Mouse (Mus musculus): ENCODE measurements around the gene Trmt5.

Gene Trmt5

GRCm38 (mm10) chr12:73286287-73287092 is at the start of gene Trmt5, which contains the start of gene Slc38a6:
TSS of gene Trmt5 (minus strand) at chr12:73286710.
TSS of gene Slc38a6 (plus strand) at chr12:73286779.
- DNase-seq (ENCODE audit: low spot score in 2 of 2), result peak; percentile 88

- DNase-seq (ENCODE audit: low spot score in 2 of 2), result no peak
These were observed 47.6 kb upstream of the Trmt5 start for GRCm38 (mm10) chr12:73334051-73334551.

DNA sequence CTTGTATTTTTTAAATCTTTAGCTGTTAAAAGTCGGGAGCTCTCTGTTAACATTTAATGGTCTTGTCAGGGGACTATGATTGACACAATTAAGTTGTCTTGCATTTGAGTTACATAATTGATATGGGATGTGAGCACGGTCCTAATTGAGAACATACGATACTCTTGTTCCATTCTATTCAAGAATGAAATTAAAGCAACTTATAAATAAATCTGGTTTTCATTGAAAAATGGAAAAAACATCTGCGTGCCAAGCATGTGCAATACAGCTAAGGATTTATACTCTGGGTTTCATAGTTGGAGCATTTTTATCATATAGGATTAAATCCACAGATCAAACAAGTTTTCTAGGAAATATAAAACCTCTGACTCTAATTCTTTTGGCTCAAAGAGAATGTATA is 46.2 kb upstream of the Trmt5 start:
- DNase-seq (ENCODE audit: low spot score in 2 of 2), result no peak

DNA sequence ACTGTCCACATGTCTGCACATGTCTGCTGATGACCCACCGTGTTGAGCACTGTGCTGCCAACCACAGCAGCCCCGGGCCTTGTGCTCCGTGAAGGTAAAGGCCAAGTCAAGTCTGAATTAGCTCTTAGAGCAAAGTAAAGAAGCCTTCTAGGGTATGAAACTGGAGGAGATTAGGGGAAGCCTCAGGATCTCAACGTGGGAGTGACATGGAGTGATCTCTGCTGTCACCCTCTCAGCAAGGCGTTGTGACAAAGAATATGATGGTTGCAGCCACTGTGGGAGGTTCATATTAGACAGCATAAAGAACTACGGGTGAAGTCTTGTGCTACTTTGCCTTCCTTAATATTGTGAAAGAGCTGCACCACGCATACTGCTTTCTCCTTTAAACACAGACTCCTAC is 43.7 kb upstream of the Trmt5 start:
- no peak for DNase-seq (ENCODE audit: low spot score in 2 of 2)

DNA sequence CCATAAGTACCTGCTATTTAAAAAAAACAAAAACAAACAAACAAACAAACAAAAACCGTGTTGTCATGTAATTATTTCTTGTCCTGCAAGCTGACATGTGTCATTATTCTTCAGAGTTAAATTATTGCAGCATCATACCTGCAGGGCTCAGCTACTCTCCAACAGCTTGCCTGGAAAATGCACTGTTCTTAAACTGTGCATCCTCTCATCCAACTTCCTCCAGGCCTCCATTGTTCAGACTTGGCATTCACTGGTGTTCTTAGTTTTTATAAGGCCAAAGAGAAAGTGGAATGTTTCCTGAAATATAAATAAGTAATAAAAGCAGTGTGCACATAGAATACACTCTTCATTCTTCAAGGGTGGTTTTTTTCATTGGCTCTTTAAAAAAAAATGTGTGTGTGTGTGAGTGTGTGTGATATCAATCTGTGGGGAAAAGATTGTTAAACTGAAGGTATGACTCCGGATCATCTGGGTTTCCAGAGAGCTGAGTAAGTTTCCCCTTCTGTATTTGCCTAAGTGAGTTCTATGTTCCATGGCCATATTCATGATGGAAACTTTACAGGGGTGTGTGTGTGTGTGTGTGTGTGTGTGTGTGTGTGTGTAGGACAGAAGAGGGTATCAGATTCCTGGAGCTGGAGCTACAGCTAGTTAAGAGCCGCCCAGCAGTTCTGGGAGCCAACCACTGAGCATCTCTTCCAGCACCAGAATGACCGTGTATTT is 42.1 kb upstream of the Trmt5 start:
- DNase-seq (ENCODE audit: low spot score in 2 of 2), result no peak

DNA sequence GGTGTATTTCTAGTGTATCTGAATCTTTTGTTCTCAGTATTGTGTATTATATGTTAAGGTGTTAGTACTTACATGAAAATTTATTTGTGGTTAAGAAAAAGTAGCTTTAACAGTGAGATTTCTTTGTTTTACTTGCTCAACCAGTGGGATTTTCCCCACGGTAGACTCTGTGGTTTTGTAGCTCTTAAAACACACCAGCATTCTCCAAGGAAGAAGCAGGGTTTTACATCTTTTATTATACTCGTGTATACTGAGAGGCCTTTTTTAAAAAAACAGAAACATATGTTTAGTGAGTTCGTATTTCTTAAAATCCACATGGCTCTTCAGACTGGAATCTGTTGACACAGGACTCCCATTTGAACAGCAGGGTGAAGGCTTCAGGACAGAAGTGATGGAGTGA is 40.9 kb upstream of the Trmt5 start:
- no peak for DNase-seq (ENCODE audit: low spot score in 2 of 2)

GRCm38 (mm10) chr12:73325617-73326016 is 39.1 kb upstream of the Trmt5 start:
- no peak for DNase-seq (ENCODE audit: low spot score in 2 of 2)

- no peak for DNase-seq (ENCODE audit: low spot score in 2 of 2)
These were observed 38.7 kb upstream of the Trmt5 start for GRCm38 (mm10) chr12:73325181-73325580.

DNA sequence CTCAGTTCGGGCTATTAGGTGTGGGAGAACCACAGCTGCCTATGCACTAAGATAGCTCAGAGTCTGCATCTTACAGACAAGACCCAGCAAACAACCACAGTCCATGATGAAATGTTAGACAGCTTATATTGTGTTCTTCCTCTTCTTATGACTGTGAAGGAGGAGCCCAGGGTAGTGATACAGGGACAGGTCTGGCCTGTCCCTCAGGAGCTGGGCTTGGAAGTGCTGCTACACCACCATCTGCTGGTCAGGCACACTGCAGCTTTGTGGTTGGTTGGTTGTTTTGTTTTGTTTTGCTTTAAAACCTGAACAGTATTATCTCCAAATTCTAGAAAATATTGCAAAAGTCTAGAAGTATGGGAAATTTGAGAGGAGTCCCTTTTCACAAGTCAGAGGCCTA is 38.2 kb upstream of the Trmt5 start:
- DNase-seq (ENCODE audit: low spot score in 2 of 2), result no peak

DNA sequence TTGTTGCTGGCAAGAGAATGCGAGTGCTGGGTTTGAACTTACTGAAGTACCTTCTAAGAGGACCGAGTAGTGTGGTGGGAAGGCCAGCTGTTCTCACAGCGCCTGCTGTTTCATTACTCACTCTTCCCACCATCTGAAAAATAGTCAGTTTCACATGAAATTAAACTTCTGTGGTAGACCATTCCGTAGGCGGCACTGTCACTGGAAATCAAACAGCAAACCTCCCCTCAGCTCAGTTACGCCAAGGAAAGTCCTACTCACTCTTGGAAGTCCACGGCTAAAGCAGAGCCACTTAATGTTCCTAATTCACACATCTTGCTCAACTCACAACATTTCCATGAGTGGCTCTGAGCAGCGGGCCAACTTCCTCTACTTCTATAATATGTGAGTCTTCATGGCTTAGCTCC is 37.7 kb upstream of the Trmt5 start:
- no peak for DNase-seq (ENCODE audit: low spot score in 2 of 2)

DNA sequence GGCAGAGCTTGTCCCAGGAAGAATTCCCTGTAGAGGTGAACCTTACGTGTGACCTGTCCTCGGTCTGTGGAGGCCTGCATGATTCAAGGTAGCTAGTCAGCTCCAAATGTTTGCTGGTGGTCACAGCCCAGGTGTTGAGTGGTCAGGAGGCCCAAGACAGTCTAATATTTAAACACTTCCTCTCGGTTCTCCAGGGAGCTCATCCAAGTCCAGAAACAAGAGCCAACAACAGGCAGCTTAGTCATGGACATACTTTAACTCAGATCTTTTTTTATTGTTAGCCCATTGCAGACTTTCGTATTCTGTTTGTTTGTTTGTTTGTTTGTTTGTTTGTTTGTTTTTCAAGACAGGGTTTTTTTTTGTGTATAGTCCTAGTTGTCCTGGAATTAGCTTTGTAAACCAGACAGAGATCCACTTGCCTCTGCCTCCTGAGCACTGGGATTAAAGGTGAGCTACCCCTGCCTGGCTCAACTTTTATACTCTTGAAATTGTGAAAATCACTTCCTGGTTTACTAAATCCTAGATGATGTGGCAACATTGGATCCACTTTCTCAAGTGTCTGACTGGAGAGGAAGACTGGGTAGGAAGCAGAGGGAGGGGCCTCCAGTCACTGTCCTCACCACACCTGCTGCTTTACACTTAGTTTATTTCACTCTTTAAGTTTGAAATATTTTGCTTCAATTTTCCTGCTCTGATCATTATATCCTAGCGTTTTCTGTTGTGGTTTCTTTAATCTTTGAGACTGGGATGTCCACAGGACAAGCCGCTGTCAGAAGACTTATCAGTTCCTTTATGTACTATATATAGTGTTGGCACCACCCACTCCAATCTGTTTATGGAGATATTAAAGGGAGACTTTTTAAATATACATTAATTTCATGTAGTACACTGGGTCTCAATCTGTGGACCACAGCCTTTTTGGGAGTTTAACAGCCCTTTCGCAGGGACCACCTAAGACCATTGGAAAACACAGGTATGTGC is 31.5 kb upstream of the Trmt5 start:
- no peak for DNase-seq (ENCODE audit: low spot score in 2 of 2)

GRCm38 (mm10) chr12:73308711-73309110 is 22.2 kb upstream of the Trmt5 start:
- no peak for DNase-seq (ENCODE audit: low spot score in 2 of 2)

DNA sequence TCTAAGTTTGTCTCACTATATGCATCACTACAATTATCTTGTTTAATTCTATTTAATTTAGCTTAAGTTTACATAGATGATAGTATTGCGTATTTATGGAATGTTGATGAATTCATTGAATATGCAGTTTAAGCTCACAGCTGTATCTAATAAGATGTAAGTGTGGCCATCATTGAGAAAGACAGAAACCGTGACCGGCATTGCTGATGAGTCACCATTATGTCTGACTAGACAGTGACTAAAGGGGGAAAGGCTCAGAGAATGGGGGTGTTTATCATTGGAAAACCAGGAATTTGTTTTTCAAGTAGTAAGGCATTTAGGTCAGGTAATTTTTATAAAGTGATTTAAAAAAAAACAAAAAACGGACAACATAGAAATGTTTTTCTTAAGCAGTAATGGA is 21.2 kb upstream of the Trmt5 start:
- DNase-seq (ENCODE audit: low spot score in 2 of 2), result no peak

DNA sequence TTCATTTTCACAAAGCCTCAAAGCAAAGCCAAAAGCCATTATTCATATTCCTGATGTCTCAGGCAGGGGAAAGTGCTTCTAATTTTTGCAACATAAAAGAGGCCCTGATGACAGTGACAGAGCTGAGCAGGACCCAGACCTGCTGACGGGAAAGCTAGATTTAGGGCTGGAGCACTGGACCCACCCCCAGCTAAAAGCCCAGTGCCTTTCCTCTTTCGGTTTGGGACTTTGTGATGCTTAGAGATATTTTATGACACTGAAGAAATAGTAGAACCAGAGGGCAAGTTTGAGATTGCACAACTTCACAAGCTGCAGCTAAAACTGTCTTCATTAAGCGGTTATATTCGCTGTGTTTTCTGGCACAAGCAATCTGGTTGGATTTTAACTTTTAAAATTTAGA is 18.1 kb upstream of the Trmt5 start:
- DNase-seq (ENCODE audit: low spot score in 2 of 2), result no peak

DNA sequence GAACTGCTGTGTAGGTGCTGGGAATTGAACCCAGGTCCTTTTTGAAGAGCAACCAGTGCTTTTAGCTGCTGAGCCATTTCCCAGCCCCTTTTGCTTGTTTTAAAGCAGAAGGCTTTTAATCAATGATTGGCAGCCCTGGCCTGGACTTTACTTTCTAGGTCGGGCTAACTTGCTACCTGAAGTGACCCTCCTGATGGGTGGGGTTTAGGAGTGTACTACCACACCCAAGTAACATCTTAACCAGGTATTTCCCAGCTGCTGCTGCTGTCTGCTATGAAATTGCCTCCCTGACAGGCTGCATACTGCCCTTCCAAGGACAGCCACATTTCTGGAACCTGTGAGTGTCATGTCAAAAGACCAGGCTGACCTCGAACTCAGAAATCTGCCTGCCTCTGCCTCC is 14.0 kb upstream of the Trmt5 start:
- no peak for DNase-seq (ENCODE audit: low spot score in 2 of 2)

- no peak for DNase-seq (ENCODE audit: low spot score in 2 of 2)
These were observed 12.1 kb upstream of the Trmt5 start for GRCm38 (mm10) chr12:73298621-73299020.

- no peak for DNase-seq (ENCODE audit: low spot score in 2 of 2)
These were observed 9.1 kb upstream of the Trmt5 start for GRCm38 (mm10) chr12:73295505-73296140.

DNA sequence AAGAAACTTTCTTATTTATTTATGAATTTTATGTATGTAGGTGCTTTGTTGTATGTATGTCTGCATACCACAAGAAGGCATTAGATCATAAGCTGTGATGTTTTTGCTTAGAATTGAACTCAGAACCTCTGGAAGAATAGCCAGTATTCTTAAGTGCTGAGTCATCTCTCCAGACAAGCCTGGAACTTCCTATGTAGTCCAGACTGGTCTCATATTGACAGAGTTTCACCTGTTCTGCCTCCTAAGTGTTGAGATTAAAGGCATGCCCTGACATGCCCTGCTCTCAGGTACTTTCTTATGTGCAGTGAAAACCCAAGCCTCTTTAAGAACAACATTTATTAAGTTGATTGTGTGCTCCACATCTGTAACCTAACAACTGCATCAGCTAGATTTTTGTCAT is 8.4 kb upstream of the Trmt5 start:
- DNase-seq (ENCODE audit: low spot score in 2 of 2), result no peak

DNA sequence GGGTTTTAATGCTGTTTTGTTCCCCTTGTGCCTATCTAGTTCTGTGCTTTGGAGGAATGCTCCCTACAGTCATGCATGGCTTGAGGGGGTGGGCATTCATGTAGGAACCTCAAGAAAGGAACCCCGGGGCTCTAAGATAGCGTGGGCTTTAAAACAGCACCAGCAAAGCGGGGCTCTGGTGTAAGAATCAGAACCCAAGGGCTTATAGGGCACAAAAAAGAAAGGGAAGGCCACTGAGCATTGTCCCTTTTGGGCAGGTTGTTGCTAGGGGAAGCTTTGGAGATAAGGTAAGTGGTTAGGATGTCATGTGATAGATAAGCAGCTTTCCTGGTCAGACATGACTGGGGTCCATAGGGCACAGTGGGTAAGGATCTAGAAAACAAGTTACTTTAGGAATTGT is 2.1 kb upstream of the Trmt5 start:
- DNase-seq (ENCODE audit: low spot score in 2 of 2), result no peak

DNA sequence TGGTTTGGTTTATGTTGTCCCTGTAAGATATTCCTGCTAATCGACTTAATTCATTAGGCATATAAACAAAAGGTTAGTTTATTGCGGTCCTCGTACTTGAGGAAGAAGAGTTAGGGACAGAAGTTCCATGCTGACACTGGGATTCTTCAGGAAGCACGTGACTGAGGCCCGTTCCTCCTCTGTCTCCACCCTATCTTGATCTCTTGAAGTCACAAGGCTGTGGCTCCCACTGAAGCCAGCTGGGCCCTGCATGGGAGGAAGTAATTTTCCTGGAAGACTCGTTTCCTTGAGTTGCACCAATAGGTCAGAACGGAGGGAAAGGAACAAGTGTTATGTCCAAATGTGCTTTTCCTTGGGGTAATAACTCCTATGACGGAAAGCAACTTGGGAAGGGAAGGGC is 1.1 kb upstream of the Trmt5 start:
- DNase-seq (ENCODE audit: low spot score in 2 of 2), result no peak

- DNase-seq (ENCODE audit: low spot score in 2 of 2), result no peak
These were observed 11.6 kb downstream of the Trmt5 start for GRCm38 (mm10) chr12:73274921-73275320.

Measured in frontal cortex, postnatal 14 days (tissue).